Mouse (Mus musculus) heart, embryonic 10.5 days (tissue): ENCODE results near the gene Fignl1. TPM values are rescaled to one million over a fixed set of nuclear protein-coding genes. Genes with fewer than 3 reads are reported as not detected.

Experiments
- DNase-seq: peaks from one replicate; pipeline ENCODE4 v3.0.0-alpha.2; 2017; ENCODE audit warnings: low spot score
- H3K27ac ChIP-seq: fragments of 300-500 bp; sonication (generic); 2 replicates; pipeline ENCODE4 v1.5.1; 2016; ENCODE audit warnings: mild to moderate bottlenecking
- H3K27me3 ChIP-seq: fragments of 300-500 bp; sonication (generic); 2 replicates; pipeline ENCODE4 v1.6.1; 2016; ENCODE audit warnings: mild to moderate bottlenecking; ENCODE audit not compliant: poor library complexity, insufficient read depth, severe bottlenecking
- H3K36me3 ChIP-seq: fragments of 300-500 bp; sonication (generic); 2 replicates; pipeline ENCODE4 v1.6.1; 2016; ENCODE audit warnings: mild to moderate bottlenecking, moderate library complexity
- H3K4me1 ChIP-seq: fragments of 300-500 bp; sonication (generic); 2 replicates; pipeline ENCODE4 v1.6.1; 2016; ENCODE audit warnings: mild to moderate bottlenecking
- H3K4me3 ChIP-seq: fragments of 300-500 bp; sonication (generic); 2 replicates; pipeline ENCODE4 v1.5.1; 2016; ENCODE audit warnings: mild to moderate bottlenecking, moderate library complexity
- H3K9me3 ChIP-seq: fragments of 300-500 bp; sonication (generic); 2 replicates; pipeline ENCODE4 v1.6.1; 2016; ENCODE audit warnings: mild to moderate bottlenecking, moderate library complexity
- WGBS: fragments of 180-500 bp; shearing (Covaris S2); methylation state at CpG from one replicate; pipeline ENCODE4 v1.1.7; 2016; 5-methylcytosine and 5-hydroxymethylcytosine counted together
- polyA plus RNA-seq: library from polyadenylated mRNA; unstranded; fragments of >200 nt; fragmentation: Nextera tagmentation; extraction: Ambion mirVana; gene quantifications from 2 replicates; pipeline ENCODE4 v1.2.1, GENCODE M21; 2016

The Fignl1 gene
- polyA plus RNA-seq, 1 experiment from 2014 or later: 94.9 TPM

DNA sequence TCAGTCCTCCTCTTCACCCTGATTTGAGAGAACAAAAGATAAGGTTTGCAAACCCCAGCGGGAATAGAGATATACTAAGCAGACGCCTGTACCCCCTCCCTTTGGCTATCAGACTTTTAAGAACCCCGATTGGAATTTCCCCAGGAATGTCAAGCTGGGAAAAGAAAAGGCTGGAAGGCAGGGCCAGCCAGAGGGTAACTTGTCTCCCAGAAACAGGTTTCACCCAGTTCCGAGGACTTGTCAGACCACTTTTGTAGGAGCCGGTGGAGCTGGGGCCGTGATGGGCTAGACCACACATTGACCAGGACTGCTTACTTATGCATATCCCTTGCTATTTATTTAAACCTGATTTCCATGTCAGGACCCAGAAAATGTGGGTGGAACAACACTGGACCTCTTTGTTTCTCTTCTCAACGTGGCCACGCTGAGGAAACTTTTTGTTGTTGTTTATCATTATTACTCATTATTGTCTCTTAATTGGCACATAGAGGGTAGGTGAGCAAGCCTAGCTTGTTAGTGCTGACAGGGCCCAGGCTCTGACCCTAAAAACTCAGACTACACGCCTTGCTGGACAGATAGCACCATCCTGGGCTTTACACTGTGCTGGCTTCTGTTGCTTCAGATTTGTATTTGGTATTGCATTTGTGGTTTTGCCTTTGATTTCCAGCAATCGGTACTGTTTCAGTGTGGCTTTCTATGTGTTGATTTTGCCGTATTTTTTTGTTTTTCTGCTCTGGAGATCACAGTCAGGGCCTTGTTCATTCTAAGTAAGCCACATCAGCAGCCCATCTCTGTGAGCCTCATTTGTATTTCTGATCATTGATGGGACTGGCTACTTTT, 20.6 kb upstream of the Fignl1 start:
- H3K27ac ChIP-seq: peak overlapping the region; percentile 98
- DNase-seq: no peak
- H3K27me3 ChIP-seq: no peaks in the 10 kb centered on the region
- H3K4me3 ChIP-seq: no peak overlapping the region
- WGBS: 16% methylated on average over 11 of the region's 11 CpGs
- H3K4me1 ChIP-seq: peaks cover 87% of the 10 kb centered on the region
- no peaks in the 10 kb centered on the region for H3K9me3 ChIP-seq
- H3K36me3 ChIP-seq: no peaks in the 10 kb centered on the region

DNA sequence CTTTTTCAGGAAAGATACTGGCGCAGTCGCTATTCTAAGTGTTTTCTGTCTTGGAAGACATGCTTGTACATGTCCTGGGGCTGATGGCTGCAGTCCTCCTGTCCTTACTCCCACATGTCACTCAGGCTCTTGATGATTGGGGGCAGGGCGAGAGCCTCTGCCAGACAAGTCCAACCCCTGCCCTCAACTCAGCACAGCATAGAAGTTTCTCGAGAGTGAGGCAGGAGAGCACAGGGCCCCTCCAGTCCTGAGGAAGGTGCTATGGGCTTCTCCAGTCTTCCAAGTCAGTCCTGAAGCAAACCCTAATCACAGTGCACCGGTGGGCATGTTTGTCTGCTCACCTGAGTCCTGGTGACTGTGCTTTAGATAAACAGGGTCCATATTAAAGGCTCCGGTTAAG, 20.0 kb upstream of the Fignl1 start:
- no peak for DNase-seq
- WGBS: 9% methylated on average over 6 of the region's 6 CpGs
- H3K27me3 ChIP-seq: no peaks in the 10 kb centered on the region
- peak overlapping the region; percentile 98 for H3K27ac ChIP-seq
- no peak overlapping the region for H3K4me3 ChIP-seq
- H3K4me1 ChIP-seq: peaks cover 94% of the 10 kb centered on the region
- no peaks in the 10 kb centered on the region for H3K9me3 ChIP-seq
- H3K36me3 ChIP-seq: no peaks in the 10 kb centered on the region

DNA sequence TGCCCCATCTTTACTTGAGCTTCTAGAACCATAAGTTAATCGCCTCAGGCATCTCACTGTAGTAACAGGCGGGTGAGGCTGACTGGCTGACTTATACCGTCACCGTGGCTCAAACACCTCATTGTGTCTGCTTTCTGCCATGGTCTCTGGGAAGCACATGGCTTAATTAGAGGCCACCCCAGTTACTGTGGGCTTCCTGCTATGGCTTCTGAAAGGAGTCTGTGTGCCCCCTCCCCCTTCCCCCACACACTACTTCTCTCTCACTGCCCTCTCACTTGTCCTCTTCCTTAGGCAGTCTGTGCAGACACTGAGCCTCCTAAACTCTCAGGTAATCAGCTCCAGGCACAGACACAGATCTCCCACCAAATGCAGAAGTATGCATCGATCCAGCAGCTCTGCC, 19.5 kb upstream of the Fignl1 start:
- H3K27me3 ChIP-seq: no peaks in the 10 kb centered on the region
- WGBS: 31% methylated on average over 5 of the region's 5 CpGs
- peak; percentile 73 for DNase-seq
- H3K4me3 ChIP-seq: no peak overlapping the region
- no peaks in the 10 kb centered on the region for H3K36me3 ChIP-seq
- peaks cover 96% of the 10 kb centered on the region for H3K4me1 ChIP-seq
- no peaks in the 10 kb centered on the region for H3K9me3 ChIP-seq
- H3K27ac ChIP-seq: peak overlapping the region; percentile 98

DNA sequence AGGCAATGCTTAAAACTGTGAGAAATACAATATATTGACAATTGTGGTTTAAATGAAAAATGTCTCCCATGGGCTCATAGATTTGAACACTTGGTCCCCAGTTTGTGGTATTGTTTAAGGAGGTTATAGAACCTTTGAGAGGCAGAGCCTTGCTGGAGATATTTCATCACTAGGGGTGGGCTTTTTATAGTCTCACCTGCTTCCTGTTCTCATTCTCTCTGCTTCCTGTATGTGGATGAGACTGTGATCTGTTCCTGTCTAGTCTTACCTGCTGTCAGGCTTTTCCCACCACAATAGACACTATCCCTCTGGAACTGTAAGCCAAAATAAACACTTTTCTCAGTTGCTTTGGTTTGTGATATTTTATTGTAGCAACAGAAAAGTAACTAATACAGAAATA, 17.7 kb upstream of the Fignl1 start:
- no peak for DNase-seq
- Histone ChIP-seq H3K4me3 (no peak overlapping the region), H3K27ac (peak overlapping the region; percentile 98), H3K9me3 (no peaks in the 10 kb centered on the region), H3K27me3 (no peaks in the 10 kb centered on the region), H3K36me3 (no peaks in the 10 kb centered on the region), H3K4me1 (peaks cover 96% of the 10 kb centered on the region)

DNA sequence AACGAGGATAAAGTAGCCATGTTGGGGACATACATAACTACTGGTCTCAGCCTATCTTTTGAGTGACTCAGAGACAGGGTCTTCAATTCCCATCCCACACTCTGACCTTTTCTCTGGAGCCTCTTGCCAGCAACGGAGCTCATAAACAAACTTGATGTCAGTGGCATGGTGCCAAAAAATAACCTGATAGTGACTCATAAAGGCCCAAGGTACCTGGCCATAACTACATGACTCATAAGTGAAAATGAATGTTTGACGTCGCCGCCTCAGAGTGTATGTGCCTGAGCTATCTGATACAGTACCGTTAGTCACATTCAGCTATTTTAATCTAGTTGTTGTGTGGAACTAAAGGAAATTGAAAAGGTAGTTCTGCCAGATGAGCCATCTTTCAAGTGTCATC, 16.9 kb upstream of the Fignl1 start:
- Histone ChIP-seq H3K27me3 (no peaks in the 10 kb centered on the region), H3K9me3 (no peaks in the 10 kb centered on the region), H3K4me1 (peaks cover 95% of the 10 kb centered on the region), H3K4me3 (no peak overlapping the region), H3K36me3 (no peaks in the 10 kb centered on the region), H3K27ac (peak overlapping the region; percentile 98)
- peak; percentile 51 for DNase-seq
- WGBS: 74% methylated on average over 6 of the region's 6 CpGs

DNA sequence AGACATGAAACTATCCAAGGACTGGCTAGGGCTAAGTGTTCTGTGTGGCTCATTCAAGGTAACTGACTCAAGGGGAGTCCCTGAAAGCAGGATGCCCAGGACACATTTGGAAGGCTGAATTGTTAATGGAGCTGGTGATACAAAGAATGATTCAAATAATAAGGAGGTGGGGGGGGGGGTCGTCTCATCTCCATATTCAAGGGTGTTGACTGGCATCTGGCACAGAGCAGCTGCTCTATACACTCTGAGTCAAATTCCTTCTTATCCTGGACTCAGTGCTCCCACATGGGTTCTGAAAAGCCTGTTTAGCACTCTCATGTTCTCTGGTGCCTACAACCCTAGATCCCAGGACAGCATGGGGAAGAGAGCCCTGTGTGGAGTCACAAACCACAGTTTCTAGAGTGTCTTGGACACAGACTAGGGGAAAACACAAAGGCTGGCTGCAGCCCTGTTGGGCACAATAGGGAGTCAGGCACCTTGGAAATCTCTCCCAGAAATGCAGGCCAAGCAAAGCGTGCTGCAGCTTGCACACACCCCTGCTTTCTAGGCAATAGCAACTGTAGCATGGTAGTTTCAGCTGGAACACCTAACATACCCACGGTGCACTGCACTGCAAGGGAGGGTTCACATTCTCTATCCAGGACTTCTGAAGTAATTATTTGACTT, 16.3 kb upstream of the Fignl1 start:
- Histone ChIP-seq H3K9me3 (no peaks in the 10 kb centered on the region), H3K4me3 (no peak overlapping the region), H3K27ac (peak overlapping the region; percentile 98), H3K4me1 (peaks cover 93% of the 10 kb centered on the region), H3K36me3 (no peaks in the 10 kb centered on the region), H3K27me3 (no peaks in the 10 kb centered on the region)
- 58% methylated on average over 3 of the region's 3 CpGs for WGBS
- peak; percentile 75 for DNase-seq

DNA sequence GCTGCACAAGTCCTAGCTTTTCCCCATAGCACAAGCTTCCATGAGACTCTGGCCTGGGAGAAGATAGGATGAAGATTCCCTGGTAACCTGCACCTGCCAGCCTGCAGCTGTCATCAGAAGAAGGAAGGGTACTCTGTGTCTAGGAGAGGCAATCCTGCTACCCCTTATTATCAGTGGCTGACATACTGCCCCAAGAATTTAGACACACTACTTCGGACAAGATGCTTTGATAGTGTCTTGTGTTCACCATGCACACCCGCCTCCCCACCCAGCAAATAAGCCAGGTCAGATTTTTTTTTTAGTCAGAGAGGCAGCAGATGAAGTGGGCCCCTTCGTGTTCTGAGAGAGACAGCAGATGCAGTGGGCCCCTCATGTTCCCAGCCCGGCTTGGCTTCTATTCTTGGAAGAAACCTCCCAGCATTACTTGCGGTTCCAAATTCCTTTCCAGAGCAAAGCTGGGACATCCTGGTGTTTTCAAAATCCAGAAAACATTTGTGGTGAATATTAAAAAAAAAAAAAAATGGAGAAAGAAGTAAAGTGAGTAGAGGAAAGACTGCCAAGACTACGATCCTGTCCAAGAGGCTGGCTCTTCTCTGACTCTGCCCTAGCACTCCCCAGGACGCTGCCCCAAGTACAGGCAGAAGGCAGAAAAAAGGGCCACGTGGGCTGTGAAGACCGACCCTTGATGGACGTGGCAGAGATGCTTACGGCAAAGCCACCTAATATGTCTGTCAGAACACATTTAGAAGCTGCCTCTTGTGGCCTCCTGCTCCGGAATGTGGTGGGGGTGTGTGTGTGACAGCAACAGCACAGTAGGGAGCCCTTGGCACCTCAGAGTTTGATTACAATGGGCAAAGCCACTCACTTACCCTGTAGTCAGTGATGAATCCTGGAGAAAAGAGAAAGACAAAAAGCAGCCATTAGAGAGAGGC, 15.5 kb upstream of the Fignl1 start:
- H3K27me3 ChIP-seq: no peaks in the 10 kb centered on the region
- H3K4me3 ChIP-seq: no peak overlapping the region
- H3K27ac ChIP-seq: peak overlapping the region; percentile 98
- WGBS: 15% methylated on average over 12 of the region's 12 CpGs
- no peaks in the 10 kb centered on the region for H3K9me3 ChIP-seq
- H3K36me3 ChIP-seq: no peaks in the 10 kb centered on the region
- H3K4me1 ChIP-seq: peaks cover 85% of the 10 kb centered on the region
- DNase-seq: peak; percentile 94

DNA sequence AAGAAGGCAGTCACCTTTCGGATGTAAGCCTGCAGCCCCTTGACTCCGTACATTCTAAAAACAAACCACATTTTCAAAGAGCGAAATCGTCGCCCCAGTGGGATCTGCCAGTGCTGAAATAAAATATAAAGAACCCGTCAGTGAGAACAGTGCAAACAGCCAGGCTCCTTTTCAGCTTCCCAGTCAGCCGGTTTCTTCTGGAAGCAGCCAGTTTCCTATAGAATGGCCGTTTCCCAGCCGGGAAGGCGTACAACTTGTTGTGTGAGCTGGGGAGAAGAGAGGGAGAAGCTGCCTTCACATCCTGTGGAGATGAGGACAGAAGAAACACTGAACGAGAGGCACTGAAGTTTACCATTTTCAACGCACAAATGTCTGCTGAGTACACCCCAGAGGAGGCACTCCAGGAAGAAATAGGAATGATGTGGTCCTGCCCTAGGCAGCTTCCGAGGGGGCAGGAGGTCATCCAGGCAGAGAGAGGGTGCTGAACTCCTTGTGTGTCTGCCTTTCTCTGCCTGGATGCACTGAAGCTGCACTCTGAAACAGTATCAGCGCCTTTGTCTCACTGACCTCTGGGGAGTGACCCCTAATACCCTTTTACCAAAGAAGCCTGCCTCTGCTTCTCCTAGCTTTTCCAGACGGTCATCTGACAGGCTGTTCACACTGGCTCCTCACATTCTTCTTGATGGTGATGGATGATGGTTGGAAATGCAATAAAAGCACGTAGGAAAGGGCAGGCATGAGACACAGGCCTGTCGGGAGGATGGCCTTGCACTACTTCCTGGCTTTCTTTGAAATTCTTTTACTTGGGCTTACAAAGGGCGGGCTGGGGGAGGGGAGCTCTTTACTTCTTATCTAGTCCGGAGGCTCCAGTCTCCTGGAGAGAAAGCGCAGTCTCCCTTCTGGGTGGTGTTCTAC, 13.7 kb upstream of the Fignl1 start:
- peak overlapping the region; percentile 27 for H3K4me3 ChIP-seq
- H3K36me3 ChIP-seq: no peaks in the 10 kb centered on the region
- peak; percentile 90 for DNase-seq
- H3K4me1 ChIP-seq: peaks cover 69% of the 10 kb centered on the region
- no peaks in the 10 kb centered on the region for H3K27me3 ChIP-seq
- H3K9me3 ChIP-seq: no peaks in the 10 kb centered on the region
- WGBS: 5% methylated on average over 20 of the region's 20 CpGs
- H3K27ac ChIP-seq: peak overlapping the region; percentile 98

DNA sequence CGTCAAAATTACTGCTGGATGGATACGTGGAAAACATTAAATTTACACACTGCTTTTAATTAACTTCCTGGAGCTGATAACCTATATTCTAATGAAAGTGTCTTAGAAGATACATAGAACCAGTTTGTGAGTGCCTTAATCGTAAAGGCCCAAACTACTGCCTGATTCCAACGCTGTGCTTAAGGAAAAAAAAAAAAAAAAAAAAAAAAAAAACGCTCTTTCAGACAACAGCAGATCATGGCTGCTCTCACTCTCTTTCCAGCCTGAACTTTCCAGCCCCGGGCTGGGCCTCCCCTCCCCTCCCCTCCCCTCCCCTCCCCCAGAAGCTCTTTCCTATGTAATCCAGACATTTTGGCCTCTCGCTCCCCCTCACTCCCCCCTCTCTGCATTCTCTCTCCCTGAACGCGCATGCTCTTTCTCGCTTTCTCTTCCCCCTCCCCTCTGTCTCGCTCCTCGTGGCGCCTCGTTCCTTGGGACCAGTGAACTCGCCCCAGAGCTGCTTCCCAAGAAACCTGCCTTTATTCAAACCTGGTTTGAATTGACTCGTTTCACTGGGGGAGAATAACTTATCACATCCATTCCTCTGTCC, 12.7 kb upstream of the Fignl1 start:
- DNase-seq: peak; percentile 94
- H3K4me3 ChIP-seq: peak overlapping the region; percentile 27; the same call in 1 of the 2 replicates
- peak overlapping the region; percentile 98 for H3K27ac ChIP-seq
- H3K36me3 ChIP-seq: no peaks in the 10 kb centered on the region
- H3K4me1 ChIP-seq: peaks cover 60% of the 10 kb centered on the region
- H3K9me3 ChIP-seq: no peaks in the 10 kb centered on the region
- WGBS: 7% methylated on average over 15 of the region's 16 CpGs
- no peaks in the 10 kb centered on the region for H3K27me3 ChIP-seq

DNA sequence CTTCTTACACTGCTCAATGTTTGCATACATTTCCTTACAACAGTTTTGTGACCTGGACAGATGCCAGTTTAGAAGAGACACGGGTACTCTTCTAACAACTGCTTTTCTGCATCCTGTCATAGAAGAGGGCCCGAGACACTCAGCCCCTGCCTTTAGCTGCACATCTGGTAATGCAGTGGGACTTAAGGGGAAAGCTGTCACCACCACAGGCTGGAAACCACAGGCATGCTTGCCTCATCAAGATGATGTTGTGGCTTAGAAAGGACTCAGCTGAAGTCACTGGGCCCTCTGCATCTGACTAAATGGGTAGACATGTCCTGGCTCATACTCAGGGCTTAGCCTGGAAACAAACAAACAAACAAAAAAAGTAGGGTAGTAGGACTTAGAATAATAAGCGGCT, 12.0 kb upstream of the Fignl1 start:
- H3K27me3 ChIP-seq: no peaks in the 10 kb centered on the region
- H3K4me1 ChIP-seq: peaks cover 60% of the 10 kb centered on the region
- peak overlapping the region; percentile 98 for H3K27ac ChIP-seq
- H3K4me3 ChIP-seq: no peak overlapping the region
- DNase-seq: peak; percentile 75
- H3K9me3 ChIP-seq: no peaks in the 10 kb centered on the region
- WGBS: 33% methylated on average over 3 of the region's 3 CpGs
- no peaks in the 10 kb centered on the region for H3K36me3 ChIP-seq

DNA sequence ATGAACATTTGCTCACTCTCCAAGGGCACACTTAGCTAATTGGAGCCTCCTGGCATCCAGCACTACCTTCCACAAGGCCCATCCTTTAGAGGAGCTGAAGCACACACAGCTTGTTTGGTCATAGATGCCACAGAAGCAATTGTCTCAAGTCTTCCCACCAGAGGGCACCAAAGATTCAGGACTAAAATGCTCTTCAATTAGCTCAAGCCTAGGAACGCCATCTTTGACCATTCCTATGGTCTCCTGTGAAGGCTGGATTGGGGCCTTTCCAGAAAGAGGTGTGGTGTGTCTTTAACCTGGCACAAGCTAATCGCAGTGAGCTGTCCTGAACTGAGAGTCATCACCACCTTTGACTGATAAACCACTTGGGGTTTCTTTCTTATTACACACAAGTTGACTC, 11.5 kb upstream of the Fignl1 start:
- H3K27me3 ChIP-seq: no peaks in the 10 kb centered on the region
- peak overlapping the region; percentile 98 for H3K27ac ChIP-seq
- no peaks in the 10 kb centered on the region for H3K36me3 ChIP-seq
- WGBS: 1% methylated on average over 2 of the region's 2 CpGs
- H3K4me3 ChIP-seq: no peak overlapping the region
- peak; percentile 90 for DNase-seq
- H3K9me3 ChIP-seq: no peaks in the 10 kb centered on the region
- peaks cover 60% of the 10 kb centered on the region for H3K4me1 ChIP-seq

DNA sequence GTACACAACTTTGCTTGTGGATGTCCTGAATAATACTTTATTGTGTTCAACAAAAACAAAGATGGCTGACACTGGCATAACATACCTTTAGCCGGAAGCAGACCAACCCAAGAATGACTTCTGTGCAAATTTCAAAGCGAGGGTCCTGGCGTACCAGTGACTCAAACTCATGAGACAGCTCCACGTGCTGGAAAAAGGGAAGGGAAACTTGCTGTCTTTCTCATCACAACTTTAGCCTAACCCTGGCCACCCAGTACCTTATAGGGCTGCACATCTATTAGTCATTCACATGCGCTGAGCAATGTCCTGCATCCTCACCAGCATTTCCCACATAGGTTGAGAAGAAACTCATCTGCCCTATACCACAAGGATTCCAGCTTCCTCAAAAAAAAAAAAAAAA, 10.4 kb upstream of the Fignl1 start:
- Histone ChIP-seq H3K36me3 (no peaks in the 10 kb centered on the region), H3K9me3 (no peaks in the 10 kb centered on the region), H3K4me1 (peaks cover 55% of the 10 kb centered on the region), H3K4me3 (no peak overlapping the region), H3K27ac (peak overlapping the region; percentile 70), H3K27me3 (no peaks in the 10 kb centered on the region)
- WGBS: 91% methylated on average over 5 of the region's 5 CpGs
- no peak for DNase-seq
